Mouse (Mus musculus): ENCODE measurements around the gene Naa30. TPM values are rescaled to one million over a fixed set of nuclear protein-coding genes. Genes with fewer than 3 reads are reported as not detected.
A peak's percentile ranks its signal among the peaks of the same experiment; 100 is the strongest.
"Not testable (repeated sequence)": the region's sequence is repeated elsewhere in the genome, so short reads cannot be mapped to it uniquely, and the experiment has no call there.

Gene Naa30
- polyA plus RNA-seq, 1 experiment from 2014 or later, result 10.2 TPM

- Histone ChIP-seq H3K4me2 (ENCODE audit: low read length) (no peak overlapping the region), H3K4me1 (replicated peaks; ENCODE audit: insufficient read depth, low read length) (0 out of 2 replicates have a peak, but pooled peaks cover 1% of the 10 kb centered on the region), H3K9ac (ENCODE audit: low read depth, low read length) (no peak overlapping the region), H3K27ac (no peak overlapping the region), H3K9me3 (replicated peaks; ENCODE audit: low read length) (no peaks in the 10 kb centered on the region), H3K27me3 (ENCODE audit: insufficient read depth, low read length) (no peaks in the 10 kb centered on the region), H3K36me3 (ENCODE audit: insufficient read depth, low read length) (peaks cover 5% of the 10 kb centered on the region; the same call in 1 of the 2 replicates), H3K4me3 (replicated peaks; ENCODE audit: low read depth, low read length) (no peak overlapping the region)
- no peak for TF ChIP-seq CTCF (IDR thresholded peaks at IDR 0.05; ENCODE audit: low read depth)
- no peak for DNase-seq (ENCODE audit: low spot score)
- WGBS, result 79% methylated on average over 3 of the region's 3 CpGs
- no peak for ATAC-seq (replicated peaks; ENCODE audit: low FRiP score, low read depth)
These were observed 7.7 kb downstream of the Naa30 start for GRCm38 (mm10) chr14:49179736-49180135.

- ATAC-seq (replicated peaks; ENCODE audit: low FRiP score, low read depth) (no peak), DNase-seq (ENCODE audit: low spot score) (no peak)
- Histone ChIP-seq H3K9me3 (replicated peaks; ENCODE audit: low read length) (no peaks in the 10 kb centered on the region), H3K9ac (ENCODE audit: low read depth, low read length) (no peak overlapping the region), H3K27ac (no peak overlapping the region), H3K4me2 (ENCODE audit: low read length) (no peak overlapping the region), H3K4me1 (replicated peaks; ENCODE audit: insufficient read depth, low read length) (no peaks in the 10 kb centered on the region), H3K36me3 (ENCODE audit: insufficient read depth, low read length) (peaks cover 17% of the 10 kb centered on the region; the same call in 1 of the 2 replicates), H3K27me3 (ENCODE audit: insufficient read depth, low read length) (no peaks in the 10 kb centered on the region), H3K4me3 (replicated peaks; ENCODE audit: low read depth, low read length) (no peak overlapping the region)
- 89% methylated on average over 2 of the region's 2 CpGs for WGBS
- TF ChIP-seq CTCF (IDR thresholded peaks at IDR 0.05; ENCODE audit: low read depth), result no peak
These were observed 14.2 kb downstream of the Naa30 start for GRCm38 (mm10) chr14:49186270-49186669.

GRCm38 (mm10) chr14:49197031-49197527, 25.1 kb downstream of the Naa30 start:
- Histone ChIP-seq H3K36me3 (ENCODE audit: insufficient read depth, low read length) (no peaks in the 10 kb centered on the region), H3K9me3 (replicated peaks; ENCODE audit: low read length) (no peaks in the 10 kb centered on the region), H3K27ac (no peak overlapping the region), H3K4me2 (ENCODE audit: low read length) (no peak overlapping the region), H3K4me1 (replicated peaks; ENCODE audit: insufficient read depth, low read length) (no peaks in the 10 kb centered on the region), H3K4me3 (replicated peaks; ENCODE audit: low read depth, low read length) (no peak overlapping the region), H3K27me3 (ENCODE audit: insufficient read depth, low read length) (no peaks in the 10 kb centered on the region), H3K9ac (ENCODE audit: low read depth, low read length) (no peak overlapping the region)
- no peak for TF ChIP-seq CTCF (IDR thresholded peaks at IDR 0.05; ENCODE audit: low read depth)
- ATAC-seq (replicated peaks; ENCODE audit: low FRiP score, low read depth) (no peak), DNase-seq (ENCODE audit: low spot score) (no peak)
- 88% methylated on average over 2 of the region's 2 CpGs for WGBS

GRCm38 (mm10) chr14:49201073-49201778, 29.2 kb downstream of the Naa30 start:
- peak; percentile 11 for DNase-seq (ENCODE audit: low spot score)
- 47% methylated on average over 9 of the region's 9 CpGs for WGBS

GRCm38 (mm10) chr14:49210215-49210614, 38.2 kb downstream of the Naa30 start:
- H3K9ac ChIP-seq (ENCODE audit: low read depth, low read length); H3K27me3 ChIP-seq (ENCODE audit: insufficient read depth, low read length); ATAC-seq (replicated peaks; ENCODE audit: low FRiP score, low read depth); H3K27ac ChIP-seq; H3K4me2 ChIP-seq (ENCODE audit: low read length); H3K4me1 ChIP-seq (replicated peaks; ENCODE audit: insufficient read depth, low read length); H3K4me3 ChIP-seq (replicated peaks; ENCODE audit: low read depth, low read length); H3K9me3 ChIP-seq (replicated peaks; ENCODE audit: low read length); DNase-seq (ENCODE audit: low spot score); H3K36me3 ChIP-seq (ENCODE audit: insufficient read depth, low read length): not testable (repeated sequence)
- 76% methylated on average over 3 of the region's 3 CpGs for WGBS

More at GRCm38 (mm10) chr14:49201073-49201778, 29.2 kb downstream of the Naa30 start:
- Histone ChIP-seq H3K27me3 (ENCODE audit: insufficient read depth, low read length) (no peaks in the 10 kb centered on the region), H3K36me3 (ENCODE audit: insufficient read depth, low read length) (no peaks in the 10 kb centered on the region), H3K4me2 (ENCODE audit: low read length) (no peak overlapping the region), H3K9ac (ENCODE audit: low read depth, low read length) (no peak overlapping the region), H3K9me3 (replicated peaks; ENCODE audit: low read length) (no peaks in the 10 kb centered on the region), H3K4me1 (replicated peaks; ENCODE audit: insufficient read depth, low read length) (no peaks in the 10 kb centered on the region), H3K27ac (no peak overlapping the region), H3K4me3 (replicated peaks; ENCODE audit: low read depth, low read length) (no peak overlapping the region)
- ATAC-seq (replicated peaks; ENCODE audit: low FRiP score, low read depth), result no peak
- no peak for TF ChIP-seq CTCF (IDR thresholded peaks at IDR 0.05; ENCODE audit: low read depth)

- Histone ChIP-seq H3K4me1 (replicated peaks; ENCODE audit: insufficient read depth, low read length) (no peaks in the 10 kb centered on the region), H3K36me3 (ENCODE audit: insufficient read depth, low read length) (no peaks in the 10 kb centered on the region), H3K9ac (ENCODE audit: low read depth, low read length) (no peak overlapping the region), H3K27ac (no peak overlapping the region), H3K9me3 (replicated peaks; ENCODE audit: low read length) (no peaks in the 10 kb centered on the region), H3K4me3 (replicated peaks; ENCODE audit: low read depth, low read length) (no peak overlapping the region), H3K27me3 (ENCODE audit: insufficient read depth, low read length) (no peaks in the 10 kb centered on the region), H3K4me2 (ENCODE audit: low read length) (no peak overlapping the region)
- ATAC-seq (replicated peaks; ENCODE audit: low FRiP score, low read depth), result no peak
- 0 out of 2 replicates have a peak, but pooled peaks have one; percentile 11 for TF ChIP-seq CTCF (IDR thresholded peaks at IDR 0.05; ENCODE audit: low read depth)
- WGBS, result 71% methylated on average over 7 of the region's 7 CpGs
- no peak for DNase-seq (ENCODE audit: low spot score)
These were observed 46.7 kb downstream of the Naa30 start for GRCm38 (mm10) chr14:49218677-49219076.

- H3K27ac ChIP-seq; H3K4me2 ChIP-seq (ENCODE audit: low read length); DNase-seq (ENCODE audit: low spot score); H3K36me3 ChIP-seq (ENCODE audit: insufficient read depth, low read length); ATAC-seq (replicated peaks; ENCODE audit: low FRiP score, low read depth); H3K9ac ChIP-seq (ENCODE audit: low read depth, low read length); H3K9me3 ChIP-seq (replicated peaks; ENCODE audit: low read length); H3K4me3 ChIP-seq (replicated peaks; ENCODE audit: low read depth, low read length); H3K4me1 ChIP-seq (replicated peaks; ENCODE audit: insufficient read depth, low read length); H3K27me3 ChIP-seq (ENCODE audit: insufficient read depth, low read length): not testable (repeated sequence)
- 89% methylated on average over 4 of the region's 4 CpGs for WGBS
These were observed 47.5 kb downstream of the Naa30 start for GRCm38 (mm10) chr14:49219466-49220022.
